Mouse (Mus musculus) spleen, adult 2 months (tissue): ENCODE results near the gene Capn11. TPM values are rescaled to one million over a fixed set of nuclear protein-coding genes. Genes with fewer than 3 reads are reported as not detected.
"Not testable (repeated sequence)": the region's sequence is repeated elsewhere in the genome, so short reads cannot be mapped to it uniquely, and the experiment has no call there.

ENCODE experiments used
- DNase-seq, 2 experiments: peaks; one replicate each; pipeline versions ENCODE4 v3.0.0 to v3.0.0-alpha.2; 2012 to 2021; ENCODE audit warnings: low spot score in 2 of 2, low read depth in 1 of 2
- H3K27ac ChIP-seq: fragments of 200-500 bp; 2 replicates; pipeline ENCODE4 v1.5.1; 2012; ENCODE audit warnings: low read length, inconsistent platforms; ENCODE audit not compliant: insufficient read depth
- H3K27me3 ChIP-seq: fragments of 200-500 bp; 2 replicates; pipeline ENCODE4 v1.6.1; 2012; ENCODE audit warnings: mild to moderate bottlenecking, moderate library complexity, low read length, inconsistent platforms; ENCODE audit not compliant: control insufficient read depth, insufficient read depth
- H3K36me3 ChIP-seq: fragments of 200-500 bp; 2 replicates; pipeline ENCODE4 v1.6.1; 2012; ENCODE audit warnings: mild to moderate bottlenecking, low read length, inconsistent platforms; ENCODE audit not compliant: control insufficient read depth, insufficient read depth
- H3K4me1 ChIP-seq: fragments of 200-500 bp; 2 replicates; pipeline ENCODE4 v1.6.1; 2011; ENCODE audit warnings: inconsistent platforms; ENCODE audit not compliant: control insufficient read depth, insufficient read depth, insufficient read length
- H3K4me3 ChIP-seq: fragments of 200-500 bp; 2 replicates; pipeline ENCODE4 v1.5.1; 2011; ENCODE audit warnings: mild to moderate bottlenecking, inconsistent platforms; ENCODE audit not compliant: insufficient read depth, insufficient read length; ENCODE audit errors: extremely low read depth
- CTCF ChIP-seq: fragments of 200-500 bp; IDR thresholded peaks from 2 replicates; pipeline ENCODE4 v1.5.1; 2011; ENCODE audit warnings: mild to moderate bottlenecking, inconsistent platforms; ENCODE audit not compliant: insufficient read depth, insufficient read length, insufficient replicate concordance; ENCODE audit errors: extremely low read depth
- POLR2A ChIP-seq: fragments of 200-500 bp; IDR thresholded peaks from 2 replicates; pipeline ENCODE4 v1.6.1; 2011; ENCODE audit warnings: low read depth, low read length, inconsistent platforms
- WGBS: fragments of 180-500 bp; shearing (Covaris S2); methylation state at CpG from one replicate; pipeline ENCODE4 v1.1.7; 2018; 5-methylcytosine and 5-hydroxymethylcytosine counted together
- polyA plus RNA-seq: library from polyadenylated mRNA; depleted of rRNA; stranded (reverse); fragments of >200 nt; gene quantifications from 2 replicates; pipeline ENCODE4 v1.2.3, GENCODE M21; 2012

Gene Capn11
- polyA plus RNA-seq, 1 experiment: not detected

- no peak for DNase-seq
- 78% methylated on average over 3 of the region's 3 CpGs for WGBS
- Histone ChIP-seq H3K4me3 (no peak overlapping the region), H3K27me3 (no peaks in the 10 kb centered on the region), H3K36me3 (no peaks in the 10 kb centered on the region), H3K4me1 (peaks cover 7% of the 10 kb centered on the region; the same call in 1 of the 2 replicates), H3K27ac (no peak overlapping the region)
- no peak for TF ChIP-seq POLR2A
- no peak for TF ChIP-seq CTCF
Observed at GRCm38 (mm10) chr17:45630992-45631391, 28.1 kb downstream of the Capn11 start.

GRCm38 (mm10) chr17:45629861-45630694, 29.0 kb downstream of the Capn11 start:
- Histone ChIP-seq H3K4me1 (peaks cover 7% of the 10 kb centered on the region; the same call in 1 of the 2 replicates), H3K27me3 (no peaks in the 10 kb centered on the region), H3K27ac (no peak overlapping the region; the same call in 1 of the 2 replicates), H3K36me3 (no peaks in the 10 kb centered on the region), H3K4me3 (peak overlapping the region; percentile 30; the same call in 1 of the 2 replicates)
- TF ChIP-seq POLR2A: no peak
- peak; percentile 20; the same call in 1 of the 2 replicates for TF ChIP-seq CTCF
- WGBS: 6% methylated on average over 34 of the region's 34 CpGs
- DNase-seq: peak; percentile 49 to 55

DNA sequence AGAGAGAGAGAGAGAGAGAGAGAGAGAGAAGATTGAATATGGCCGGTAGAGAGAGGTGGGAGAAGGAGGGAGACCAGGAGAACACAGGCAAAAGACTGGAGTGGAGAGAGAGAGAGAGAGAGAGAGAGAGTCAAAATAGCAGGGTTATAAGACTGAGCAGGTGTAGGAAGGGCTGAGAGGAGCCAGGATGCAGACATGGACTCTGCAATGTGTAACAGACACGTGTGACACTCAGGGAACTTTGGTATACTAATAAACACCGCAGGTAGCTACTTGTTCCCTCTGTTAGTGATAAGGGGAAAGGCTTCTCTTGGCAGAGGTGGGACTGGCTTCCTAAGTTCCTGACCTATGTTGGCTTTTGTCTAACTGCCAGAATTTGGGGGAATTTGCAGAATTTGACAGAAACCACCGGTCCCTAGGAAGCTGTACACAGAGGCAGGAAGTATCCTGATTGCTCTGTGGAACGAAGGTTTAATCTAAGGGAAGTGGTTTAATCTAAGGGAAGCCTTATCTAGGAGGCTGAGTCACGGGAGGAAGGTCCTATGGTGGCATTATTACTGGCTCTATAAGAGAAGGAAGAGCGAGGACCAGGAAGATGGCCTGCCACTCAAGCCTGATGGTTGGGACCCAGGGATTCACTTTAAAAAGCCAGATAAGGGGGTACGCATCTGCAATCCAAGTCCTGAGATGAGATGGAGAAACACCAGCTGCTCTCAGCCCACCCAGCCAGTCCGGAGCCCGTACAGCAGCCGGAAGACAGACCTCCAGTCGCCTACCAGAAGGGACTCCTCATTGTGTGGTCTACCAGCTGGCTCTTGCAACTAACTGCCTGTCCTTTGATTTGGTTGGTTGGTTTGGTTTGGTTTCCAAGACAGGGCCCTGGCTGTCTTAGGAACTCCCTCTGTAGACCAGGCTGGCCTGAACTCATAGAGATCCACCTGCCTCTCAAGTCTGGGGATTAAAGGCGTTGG, 30.0 kb downstream of the Capn11 start:
- H3K4me3 ChIP-seq: no peak overlapping the region
- H3K27ac ChIP-seq: no peak overlapping the region; the same call in 1 of the 2 replicates
- no peak for DNase-seq
- no peak for TF ChIP-seq CTCF
- 36% methylated on average over 13 of the region's 13 CpGs for WGBS
- peaks cover 7% of the 10 kb centered on the region; the same call in 1 of the 2 replicates for H3K4me1 ChIP-seq
- no peaks in the 10 kb centered on the region for H3K36me3 ChIP-seq
- H3K27me3 ChIP-seq: no peaks in the 10 kb centered on the region

GRCm38 (mm10) chr17:45628160-45628559, 31.0 kb downstream of the Capn11 start:
- H3K27ac ChIP-seq: no peak overlapping the region
- H3K4me3 ChIP-seq: no peak overlapping the region
- no peaks in the 10 kb centered on the region for H3K36me3 ChIP-seq
- 39% methylated on average over 3 of the region's 3 CpGs for WGBS
- no peaks in the 10 kb centered on the region for H3K27me3 ChIP-seq
- no peak for TF ChIP-seq CTCF
- no peak for TF ChIP-seq POLR2A
- no peak for DNase-seq
- peaks cover 7% of the 10 kb centered on the region; the same call in 1 of the 2 replicates for H3K4me1 ChIP-seq

GRCm38 (mm10) chr17:45626577-45627134, 32.5 kb downstream of the Capn11 start:
- no peak overlapping the region for H3K4me3 ChIP-seq
- no peak overlapping the region for H3K27ac ChIP-seq
- no peaks in the 10 kb centered on the region for H3K36me3 ChIP-seq
- TF ChIP-seq CTCF: peak; percentile 64; the same call in 1 of the 2 replicates
- TF ChIP-seq POLR2A: no peak
- peaks cover 7% of the 10 kb centered on the region; the same call in 1 of the 2 replicates for H3K4me1 ChIP-seq
- WGBS: 22% methylated on average over 15 of the region's 15 CpGs
- no peaks in the 10 kb centered on the region for H3K27me3 ChIP-seq
- DNase-seq: peak; percentile 56 to 73

DNA sequence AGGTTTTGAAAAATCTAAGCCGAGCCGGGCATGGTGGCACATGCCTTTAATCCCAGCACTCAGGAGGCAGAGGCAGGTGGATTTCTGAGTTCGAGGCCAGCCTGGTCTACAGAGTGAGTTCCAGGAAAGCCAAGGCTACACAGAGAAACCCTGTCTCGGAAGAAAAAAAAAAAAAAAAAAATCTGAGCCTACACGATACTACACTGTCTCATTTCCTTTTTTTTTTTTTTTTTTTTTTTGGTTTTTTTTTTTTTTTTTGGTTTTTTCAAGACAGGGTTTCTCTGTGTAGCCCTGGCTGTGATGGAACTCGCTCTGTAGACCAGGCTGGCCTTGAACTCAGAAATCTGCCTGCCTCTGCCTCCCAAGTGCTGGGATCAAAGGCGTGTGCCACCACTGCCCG, 35.7 kb downstream of the Capn11 start:
- not testable (repeated sequence) for H3K4me3 ChIP-seq

More for the DNA sequence above, 35.7 kb downstream of the Capn11 start:
- not testable (repeated sequence) for H3K4me1 ChIP-seq, H3K36me3 ChIP-seq, DNase-seq, H3K27ac ChIP-seq, H3K27me3 ChIP-seq
- 68% methylated on average over 8 of the region's 8 CpGs for WGBS
